Mouse (Mus musculus) MEL (cell line): ENCODE results near the gene Catsper4.
A peak's percentile ranks its signal among the peaks of the same experiment; 100 is the strongest.

Experiments
- CTCF ChIP-seq, 3 experiments: IDR thresholded peaks in 2 of 3; conservative IDR thresholded peaks in 1 of 3; 2 replicates each; pipeline ENCODE4 v1.5.1; 2011 to 2012; ENCODE audit warnings: low read length in 3 of 3, low read depth in 2 of 3, mild to moderate bottlenecking in 2 of 3, improper control_type of control experiment in 1 of 3, inconsistent platforms in 1 of 3, mixed read lengths in 1 of 3, moderate library complexity in 1 of 3; ENCODE audit not compliant: control insufficient read depth in 1 of 3, insufficient read depth in 1 of 3, poor library complexity in 1 of 3, severe bottlenecking in 1 of 3
- EP300 ChIP-seq, 2 experiments: IDR thresholded peaks; 2 replicates each; pipeline ENCODE4 v1.6.1; 2011; ENCODE audit warnings: improper control_type of control experiment in 2 of 2, low read length in 2 of 2, low read depth in 1 of 2, mild to moderate bottlenecking in 1 of 2
- POLR2A ChIP-seq, 2 experiments: IDR thresholded peaks; 2 replicates each; pipeline ENCODE4 v1.6.1; 2011 to 2012; ENCODE audit warnings: low read length in 2 of 2, mild to moderate bottlenecking in 2 of 2, control low read depth in 1 of 2, improper control_type of control experiment in 1 of 2, low read depth in 1 of 2, moderate library complexity in 1 of 2; ENCODE audit not compliant: control insufficient read depth in 1 of 2, insufficient read depth in 1 of 2, poor library complexity in 1 of 2
- USF1 ChIP-seq: IDR thresholded peaks from 2 replicates; pipeline ENCODE4 v1.6.1; 2014; ENCODE audit warnings: low read depth, mild to moderate bottlenecking, inconsistent platforms, low read length, improper control_type of control experiment, moderate library complexity

DNA sequence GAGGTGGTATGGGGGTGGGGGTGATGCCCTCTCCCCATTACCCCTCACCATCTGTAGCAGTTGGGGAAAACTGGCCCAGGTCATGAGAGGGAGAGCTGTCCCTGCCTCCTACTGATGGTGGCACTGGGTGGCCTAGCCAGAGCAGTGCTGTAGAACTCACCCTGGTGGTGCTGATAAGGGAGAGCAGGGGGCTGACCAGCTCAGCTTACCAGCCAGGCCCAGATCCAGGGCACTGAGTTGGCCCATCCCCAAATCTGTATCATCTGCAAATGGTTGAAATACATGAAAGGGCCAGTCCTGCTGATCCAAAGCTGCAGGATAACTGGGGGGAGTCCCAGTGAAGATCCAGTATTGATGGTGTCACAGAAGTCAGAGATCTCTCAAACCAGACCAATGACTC is 45.4 kb downstream of the Catsper4 start:
- no peak for TF ChIP-seq POLR2A (IDR thresholded peaks at IDR 0.05; ENCODE audit: control insufficient read depth in 1 of 2, insufficient read depth in 1 of 2, low read depth in 1 of 2, low read length in 2 of 2, poor library complexity in 1 of 2)
- peak in 2 of 3 experiments; percentile 22 to 29; a peak in 3 of 6 replicates for TF ChIP-seq CTCF (IDR thresholded peaks at IDR 0.05 in 2 of 3, conservative IDR thresholded peaks at IDR 0.05 in 1 of 3; ENCODE audit: control insufficient read depth in 1 of 3, insufficient read depth in 1 of 3, low read depth in 2 of 3, low read length in 3 of 3, poor library complexity in 1 of 3, severe bottlenecking in 1 of 3)
- TF ChIP-seq EP300 (IDR thresholded peaks at IDR 0.05; ENCODE audit: low read depth in 1 of 2, low read length in 2 of 2), result no peak
- TF ChIP-seq USF1, result no peak
